Mouse (Mus musculus): Measurements from ENCODE around the gene Gimap9. TPM values are rescaled to one million over a fixed set of nuclear protein-coding genes. Genes with fewer than 3 reads are reported as not detected.

Gene Gimap9
- total RNA-seq (2023): 218 TPM

GRCm38 (mm10) chr6:48675931-48676859 lies at the start of gene Gimap9:
Gimap9 (plus strand) TSS chr6:48676129.

DNA sequence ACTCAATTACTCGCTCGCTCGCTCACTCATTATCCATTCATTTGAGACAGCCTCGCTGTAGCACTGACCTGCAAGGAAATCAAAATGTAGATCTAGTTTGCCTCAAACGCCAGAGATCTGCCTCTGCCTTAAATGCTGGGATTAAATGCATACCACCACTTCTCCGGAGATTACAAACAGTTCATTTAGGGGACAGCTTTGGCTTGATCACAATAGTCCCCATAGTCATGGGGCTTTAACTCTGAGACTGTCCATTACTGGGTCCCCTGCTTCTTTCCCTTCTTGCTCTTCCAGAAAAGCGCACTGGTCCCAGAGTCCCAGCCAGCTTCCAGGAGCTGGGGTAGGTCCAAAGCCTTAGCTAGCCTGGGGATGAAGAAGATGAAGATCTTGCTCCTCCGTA lies 49.5 kb upstream of the Gimap9 start, which contains the start of gene AI854703:
TSS of gene AI854703 (plus strand) at position 301 of the 400 bp plus-strand sequence.

GRCm38 (mm10) chr6:48646995-48647394 lies 28.9 kb upstream of the Gimap9 start, which contains the start of gene Gimap8:
Gimap8 (plus strand) TSS chr6:48647234.

DNA sequence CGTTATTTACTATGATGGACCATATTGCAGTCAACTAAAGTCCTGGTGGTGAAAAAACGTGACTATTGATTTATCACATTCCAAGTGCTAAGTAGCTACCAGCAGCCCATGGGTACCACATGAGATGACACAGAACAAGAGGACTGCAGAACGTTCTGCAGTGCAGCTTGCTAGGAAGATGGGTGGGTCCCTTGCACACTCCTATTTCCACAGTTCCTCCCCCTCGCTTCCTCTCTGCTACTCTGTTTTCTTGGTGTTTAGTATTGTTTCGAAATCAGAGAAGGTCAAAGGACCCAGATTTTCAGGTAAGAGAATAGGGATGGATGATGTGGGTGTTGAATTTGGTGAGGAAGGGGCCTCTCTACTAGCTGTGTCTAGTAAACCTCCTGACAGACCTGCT lies 8.4 kb downstream of the Gimap9 start, which contains the start of gene Gimap4:
TSS of gene Gimap4 (plus strand) at position 231 of the 400 bp plus-strand sequence.

DNA sequence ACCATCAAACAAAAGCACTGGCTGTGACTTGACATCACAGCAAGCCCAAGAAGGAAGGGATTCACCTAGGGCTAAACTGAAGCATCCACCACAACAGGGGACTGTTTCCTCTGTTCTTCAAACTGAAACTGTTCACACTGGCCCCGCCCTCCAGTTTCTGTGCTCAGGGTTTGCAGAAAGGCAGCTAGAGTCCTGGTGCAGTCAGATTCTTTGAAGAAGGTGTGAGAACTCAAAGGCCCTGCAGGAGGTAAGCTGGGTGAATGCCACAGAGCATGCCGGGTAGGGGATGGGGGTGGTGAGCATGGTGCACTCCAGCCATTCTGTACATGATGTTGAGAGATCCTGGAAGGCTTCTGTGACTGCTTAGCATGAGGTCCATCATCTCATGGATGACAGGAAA lies 42.5 kb downstream of the Gimap9 start, which contains the start of the genes Gm28053 and Gimap7:
TSS of gene Gm28053 (plus strand) at position 153 of the 400 bp plus-strand sequence.
TSS of gene Gimap7 (plus strand) at position 167 of the 400 bp plus-strand sequence.

Other genes with a start within 250 kb of the Gimap9 start
- gene Zfp467, start 230.3 kb upstream of the Gimap9 start, total RNA-seq (2023): 11.4 TPM
- 0.21 TPM for gene Sspo, start 227.9 kb upstream of the Gimap9 start, total RNA-seq (2023)
- gene Atp6v0e2, start 138.5 kb upstream of the Gimap9 start, total RNA-seq (2023): 2.7 TPM
- 46.1 TPM for gene Lrrc61, start 121.3 kb upstream of the Gimap9 start, total RNA-seq (2023)
- gene Rarres2, start 103.3 kb upstream of the Gimap9 start, total RNA-seq (2023): 13.6 TPM
- not detected for gene Gm45021, start 86.5 kb upstream of the Gimap9 start, total RNA-seq (2023)
- 2.5 TPM for gene Repin1, start 82.2 kb upstream of the Gimap9 start, total RNA-seq (2023)
- 2.7 TPM for gene Gm44965, start 82.2 kb upstream of the Gimap9 start, total RNA-seq (2023)
- gene Zfp775, start 74.1 kb upstream of the Gimap9 start, total RNA-seq (2023): 7.6 TPM
- gene AI854703, start 49.4 kb upstream of the Gimap9 start, total RNA-seq (2023): 1.7 TPM
- gene Gimap8, start 28.9 kb upstream of the Gimap9 start, total RNA-seq (2023): 136 TPM
- gene Gimap4, start 8.4 kb downstream of the Gimap9 start, total RNA-seq (2023): 370 TPM
- gene Gimap6, start 32.1 kb downstream of the Gimap9 start, total RNA-seq (2023): 2,141 TPM
- 19.3 TPM for gene Gm28053, start 42.5 kb downstream of the Gimap9 start, total RNA-seq (2023)
- 37.7 TPM for gene Gimap7, start 42.5 kb downstream of the Gimap9 start, total RNA-seq (2023)
- gene Gimap1, start 62.9 kb downstream of the Gimap9 start, total RNA-seq (2023): 153 TPM
- 147 TPM for gene Gimap5, start 70.1 kb downstream of the Gimap9 start, total RNA-seq (2023)
- 591 TPM for gene Gimap3, start 94.7 kb downstream of the Gimap9 start, total RNA-seq (2023)
- gene Tmem176a, start 164.8 kb downstream of the Gimap9 start, total RNA-seq (2023): 6.3 TPM
- 10.0 TPM for gene Tmem176b, start 165.4 kb downstream of the Gimap9 start, total RNA-seq (2023)
- gene Aoc1, start 196.8 kb downstream of the Gimap9 start, total RNA-seq (2023): not detected

Measured in CD4-positive naive resting alpha-beta T cell, adult 57 days (primary cell).